Mouse (Mus musculus) MEL (cell line): Measurements from ENCODE around the gene Ptpn20. TPM values are rescaled to one million over a fixed set of nuclear protein-coding genes. Genes with fewer than 3 reads are reported as not detected.

Experiments
- DNase-seq: peaks from one replicate; pipeline ENCODE4 v3.0.0; 2011; ENCODE audit warnings: low read depth, low spot score
- H3K27ac ChIP-seq: 2 replicates; pipeline ENCODE4 v1.5.1; 2012; ENCODE audit warnings: low read depth, mild to moderate bottlenecking, control low read depth, low read length, moderate library complexity; ENCODE audit not compliant: control insufficient read depth
- H3K27me3 ChIP-seq, 2 experiments: fragments of 150-350 bp in 1 of 2; sonication (generic) in 1 of 2; 2 replicates each; pipeline ENCODE4 v1.6.1; 2012; ENCODE audit warnings: low read length in 2 of 2, mild to moderate bottlenecking in 2 of 2, improper control_type of control experiment in 1 of 2, moderate library complexity in 1 of 2; ENCODE audit not compliant: insufficient read depth in 2 of 2, control insufficient read depth in 1 of 2
- H3K36me3 ChIP-seq, 2 experiments: 2 replicates each; pipeline ENCODE4 v1.6.1; 2012 to 2014; ENCODE audit warnings: low read length in 2 of 2, improper control_type of control experiment in 1 of 2, inconsistent platforms in 1 of 2, mild to moderate bottlenecking in 1 of 2; ENCODE audit not compliant: insufficient read depth in 2 of 2, control insufficient read depth in 1 of 2
- H3K4me1 ChIP-seq, 2 experiments: fragments of 150-350 bp in 1 of 2; sonication (generic) in 1 of 2; 2 replicates each; pipeline ENCODE4 v1.6.1; 2012; ENCODE audit warnings: low read length in 2 of 2, improper control_type of control experiment in 1 of 2, mild to moderate bottlenecking in 1 of 2; ENCODE audit not compliant: insufficient read depth in 2 of 2, control insufficient read depth in 1 of 2
- H3K4me3 ChIP-seq, 2 experiments: fragments of 150-350 bp in 1 of 2; sonication (generic) in 1 of 2; 2 replicates each; pipeline ENCODE4 v1.5.1; 2012; ENCODE audit warnings: low read depth in 2 of 2, low read length in 2 of 2, mild to moderate bottlenecking in 2 of 2, moderate library complexity in 2 of 2, control low read depth in 1 of 2, improper control_type of control experiment in 1 of 2; ENCODE audit not compliant: control insufficient read depth in 1 of 2, insufficient read depth in 1 of 2
- H3K79me2 ChIP-seq: 2 replicates; pipeline ENCODE4 v1.6.1; 2012; ENCODE audit warnings: mild to moderate bottlenecking, low read length, moderate library complexity; ENCODE audit not compliant: control insufficient read depth, poor library complexity, insufficient read depth
- H3K9ac ChIP-seq: 2 replicates; pipeline ENCODE4 v1.6.1; 2012; ENCODE audit warnings: low read depth, mild to moderate bottlenecking, control low read depth, low read length, moderate library complexity; ENCODE audit not compliant: control insufficient read depth, poor library complexity, severe bottlenecking
- H3K9me3 ChIP-seq: fragments of 150-350 bp; sonication (generic); replicated peaks from 2 replicates; pipeline ENCODE4 v1.6.1; 2012; ENCODE audit warnings: mild to moderate bottlenecking, low read length, improper control_type of control experiment, moderate library complexity; ENCODE audit not compliant: insufficient read depth
- CHD1 ChIP-seq: IDR thresholded peaks from 2 replicates; pipeline ENCODE4 v1.6.1; 2012; ENCODE audit warnings: low read depth, mild to moderate bottlenecking, inconsistent platforms, low read length, improper control_type of control experiment
- CHD2 ChIP-seq: IDR thresholded peaks from 2 replicates; pipeline ENCODE4 v1.6.1; 2011; ENCODE audit warnings: low read length, improper control_type of control experiment
- CTCF ChIP-seq, 3 experiments: IDR thresholded peaks in 2 of 3; conservative IDR thresholded peaks in 1 of 3; 2 replicates each; pipeline ENCODE4 v1.5.1; 2011 to 2012; ENCODE audit warnings: low read length in 3 of 3, low read depth in 2 of 3, mild to moderate bottlenecking in 2 of 3, improper control_type of control experiment in 1 of 3, inconsistent platforms in 1 of 3, mixed read lengths in 1 of 3, moderate library complexity in 1 of 3; ENCODE audit not compliant: control insufficient read depth in 1 of 3, insufficient read depth in 1 of 3, poor library complexity in 1 of 3, severe bottlenecking in 1 of 3
- ETS1 ChIP-seq: IDR thresholded peaks from 2 replicates; pipeline ENCODE4 v1.6.1; 2012; ENCODE audit warnings: low read depth, mild to moderate bottlenecking, inconsistent platforms, low read length, improper control_type of control experiment, moderate library complexity
- GABPA ChIP-seq: IDR thresholded peaks from 2 replicates; pipeline ENCODE4 v1.6.1; 2012; ENCODE audit warnings: low read depth, mild to moderate bottlenecking, inconsistent platforms, low read length, improper control_type of control experiment, moderate library complexity
- GATA1 ChIP-seq: IDR thresholded peaks from 2 replicates; pipeline ENCODE4 v1.6.1; 2011; ENCODE audit warnings: low read depth, low read length, improper control_type of control experiment
- HCFC1 ChIP-seq: IDR thresholded peaks from 2 replicates; pipeline ENCODE4 v1.6.1; 2012; ENCODE audit warnings: low read depth, mild to moderate bottlenecking, inconsistent platforms, low read length, improper control_type of control experiment, moderate library complexity
- JUND ChIP-seq: IDR thresholded peaks from 2 replicates; pipeline ENCODE4 v1.6.1; 2011; ENCODE audit warnings: low read depth, mild to moderate bottlenecking, improper control_type of control experiment, low read length
- MAFK ChIP-seq: IDR thresholded peaks from 2 replicates; pipeline ENCODE4 v1.6.1; 2011; ENCODE audit warnings: low read depth, mild to moderate bottlenecking, low read length, improper control_type of control experiment, borderline replicate concordance
- NRF1 ChIP-seq: IDR thresholded peaks from 2 replicates; pipeline ENCODE4 v1.6.1; 2014; ENCODE audit warnings: low read depth, mild to moderate bottlenecking, inconsistent platforms, low read length, improper control_type of control experiment, moderate library complexity; ENCODE audit not compliant: poor library complexity, insufficient read depth, severe bottlenecking
- POLR2AphosphoS5 ChIP-seq: IDR thresholded peaks from 2 replicates; pipeline ENCODE4 v1.6.1; 2012; ENCODE audit warnings: low read depth, borderline replicate concordance, mild to moderate bottlenecking, inconsistent platforms, low read length, moderate library complexity, mixed read lengths
- TBP ChIP-seq: IDR thresholded peaks from 2 replicates; pipeline ENCODE4 v1.8.0; 2011; ENCODE audit warnings: low read depth, low read length, improper control_type of control experiment
- ZC3H11A ChIP-seq: IDR thresholded peaks from 2 replicates; pipeline ENCODE4 v1.6.1; 2012; ENCODE audit warnings: low read depth, mild to moderate bottlenecking, inconsistent platforms, low read length, improper control_type of control experiment
- ZMIZ1 ChIP-seq: IDR thresholded peaks from 2 replicates; pipeline ENCODE4 v1.6.1; 2012; ENCODE audit warnings: low read depth, mild to moderate bottlenecking, inconsistent platforms, low read length, improper control_type of control experiment, moderate library complexity
- polyA plus RNA-seq, 2 experiments: library from polyadenylated mRNA; stranded (reverse) in 1 of 2; unstranded in 1 of 2; fragments of >175 nt in 1 of 2; fragments of >200 nt in 1 of 2; gene quantifications; 2 replicates each; pipeline versions ENCODE4 v1.2.1 to v1.2.4; 2012; ENCODE audit warnings: low replicate concordance in 2 of 2, low read depth in 1 of 2; ENCODE audit not compliant: insufficient read length in 2 of 2, insufficient read depth in 1 of 2, missing spikeins in 1 of 2
- total RNA-seq: library from RNA; depleted of rRNA; stranded (reverse); fragments of 300-350 nt; gene quantifications from 2 replicates; pipeline ENCODE4 v1.2.3, GENCODE M21; 2012

Gene Ptpn20
- total and polyA plus RNA-seq, 3 experiments, result not detected

DNA sequence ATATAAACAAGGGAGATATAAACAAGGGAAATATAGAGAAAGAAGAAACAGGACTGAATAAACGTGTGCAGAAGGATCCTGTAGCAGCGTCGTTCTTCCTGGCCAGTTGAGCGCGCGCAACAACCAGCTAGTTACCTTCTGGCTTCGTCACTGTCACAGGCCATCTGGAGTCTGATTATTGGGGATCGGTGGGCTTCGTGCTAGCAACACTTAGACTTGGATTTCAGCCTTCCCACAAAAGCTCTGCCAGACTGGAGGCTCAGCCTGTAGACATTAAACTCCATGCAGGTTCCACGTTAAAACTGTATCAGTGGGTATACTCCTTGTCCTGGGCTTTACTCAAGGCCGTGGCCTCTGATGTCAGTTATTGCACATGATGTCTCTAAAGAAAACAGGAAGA is 80.9 kb downstream of the Ptpn20 start:
- Histone ChIP-seq H3K27me3 (no peaks in the 10 kb centered on the region), H3K4me3 (no peak overlapping the region), H3K9me3 (no peaks in the 10 kb centered on the region), H3K27ac (no peak overlapping the region), H3K9ac (no peak overlapping the region), H3K36me3 (no peaks in the 10 kb centered on the region), H3K4me1 (no peaks in the 10 kb centered on the region), H3K79me2 (no peaks in the 10 kb centered on the region)
- no peak for TF ChIP-seq ZC3H11A
- DNase-seq, result no peak

- peak; percentile 3 for DNase-seq
- TF ChIP-seq CHD2 (no peak), CTCF (IDR thresholded peaks at IDR 0.05 in 2 of 3, conservative IDR thresholded peaks at IDR 0.05 in 1 of 3; ENCODE audit: control insufficient read depth in 1 of 3, insufficient read depth in 1 of 3, low read depth in 2 of 3, low read length in 3 of 3, poor library complexity in 1 of 3, severe bottlenecking in 1 of 3) (peak in 2 of 3 experiments; percentile 11 to 17; a peak in 1 of 6 replicates)
- Histone ChIP-seq H3K36me3 (no peaks in the 10 kb centered on the region), H3K4me1 (no peaks in the 10 kb centered on the region), H3K27me3 (no peaks in the 10 kb centered on the region), H3K9me3 (no peaks in the 10 kb centered on the region), H3K4me3 (no peak overlapping the region), H3K9ac (no peak overlapping the region), H3K79me2 (no peaks in the 10 kb centered on the region), H3K27ac (no peak overlapping the region)
These were observed 84.5 kb downstream of the Ptpn20 start for GRCm38 (mm10) chr14:33673350-33674087.

DNA sequence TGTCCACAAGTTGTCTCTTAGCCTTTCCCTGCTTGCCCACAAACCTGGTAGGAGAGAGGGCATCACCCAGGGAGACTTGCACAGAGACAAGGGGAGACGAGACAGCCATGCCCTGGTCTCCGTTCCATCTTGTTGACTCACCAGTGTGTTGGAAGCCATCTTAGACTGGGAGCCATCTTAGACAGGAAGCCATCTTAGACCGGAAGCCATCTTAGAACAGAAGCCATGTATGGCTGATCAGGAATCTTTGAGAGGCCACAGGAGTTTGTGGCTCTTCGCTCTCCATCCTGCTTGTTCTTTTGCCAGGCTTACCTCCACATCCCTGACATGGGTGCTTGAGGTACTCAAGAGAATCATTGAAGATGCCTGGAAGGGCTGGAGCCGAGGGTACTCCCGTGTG is 89.0 kb downstream of the Ptpn20 start:
- Histone ChIP-seq H3K27ac (no peak overlapping the region), H3K4me1 (no peaks in the 10 kb centered on the region), H3K79me2 (no peaks in the 10 kb centered on the region), H3K36me3 (no peaks in the 10 kb centered on the region)
- TF ChIP-seq CTCF (IDR thresholded peaks at IDR 0.05 in 2 of 3, conservative IDR thresholded peaks at IDR 0.05 in 1 of 3; ENCODE audit: control insufficient read depth in 1 of 3, insufficient read depth in 1 of 3, low read depth in 2 of 3, low read length in 3 of 3, poor library complexity in 1 of 3, severe bottlenecking in 1 of 3) (no peak), MAFK (no peak), ETS1 (no peak), TBP (no peak), CHD1 (no peak), HCFC1 (no peak), ZMIZ1 (no peak), NRF1 (no peak), JUND (no peak), GATA1 (no peak), POLR2AphosphoS5 (no peak), GABPA (no peak)
- TF ChIP-seq, all 39 proteins: peak for 0
- H3K4me3 ChIP-seq, result no peak overlapping the region
- H3K27me3 ChIP-seq, result no peaks in the 10 kb centered on the region
- H3K9ac ChIP-seq, result no peak overlapping the region
- no peak for DNase-seq
- H3K9me3 ChIP-seq, result no peaks in the 10 kb centered on the region
